Mouse (Mus musculus) heart, adult 2 months (tissue): ENCODE measurements around the gene Fahd1.

Experiments
- CTCF ChIP-seq: fragments of 200-600 bp; IDR thresholded peaks from 2 replicates; pipeline ENCODE4 v1.8.1; 2022; ENCODE audit warnings: antibody characterized with exemption, mild to moderate bottlenecking, moderate library complexity
- POLR2A ChIP-seq: fragments of 200-500 bp; IDR thresholded peaks from 2 replicates; pipeline ENCODE4 v1.6.1; 2011; ENCODE audit warnings: mild to moderate bottlenecking, low read depth, low read length, control low read depth; ENCODE audit not compliant: insufficient read depth

- no peak for TF ChIP-seq POLR2A
- TF ChIP-seq CTCF, result no peak
These were observed 37.9 kb downstream of the Fahd1 start for GRCm38 (mm10) chr17:24812215-24812614.
